Mouse (Mus musculus): ENCODE results near the gene Macc1. TPM values are rescaled to one million over a fixed set of nuclear protein-coding genes. Genes with fewer than 3 reads are reported as not detected.
"Not testable (repeated sequence)": the region's sequence is repeated elsewhere in the genome, so short reads cannot be mapped to it uniquely, and the experiment has no call there.

Macc1 gene
- not detected for total RNA-seq (2021)

DNA sequence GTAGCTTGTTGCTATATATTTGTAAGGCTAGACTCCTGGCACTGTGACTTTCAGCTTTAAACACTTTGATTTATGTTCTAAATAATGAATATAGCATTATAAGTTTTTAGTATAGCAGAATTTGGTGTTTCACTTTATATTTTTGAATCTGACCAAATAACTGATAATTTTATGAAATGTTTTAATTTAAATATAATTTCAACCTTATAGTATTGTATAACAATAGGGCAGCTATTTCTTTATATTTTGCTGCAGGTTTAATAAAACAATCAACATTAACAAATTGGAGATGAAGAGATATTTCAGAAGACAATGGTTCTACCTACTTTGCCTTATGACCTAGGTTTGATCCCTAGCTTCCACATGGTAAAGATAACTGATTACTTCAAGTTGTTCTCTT lies at the start of gene Macc1:
Gene Macc1 (plus strand): TSS at position 301 of the 400 bp plus-strand sequence.
- no peak for DNase-seq

DNA sequence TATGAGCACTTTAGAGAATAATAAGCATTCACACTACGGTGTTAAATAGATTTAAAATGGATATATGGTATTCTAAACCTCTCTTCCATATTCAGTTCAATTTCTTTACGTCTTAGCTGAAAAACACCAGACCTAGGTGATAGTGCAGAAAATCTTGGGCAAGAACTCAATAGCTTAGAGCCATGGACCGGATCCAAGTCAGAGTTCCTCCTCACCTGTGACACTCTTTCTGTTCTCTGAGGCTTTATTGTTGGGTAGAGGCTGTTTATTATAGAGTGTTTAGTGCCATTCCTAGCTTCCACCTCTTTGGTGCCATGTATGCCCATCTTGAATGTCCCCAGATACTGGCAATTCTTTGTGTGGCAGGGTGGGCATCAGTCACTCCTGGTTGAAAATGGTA lies 49.6 kb upstream of the Macc1 start:
- no peak for DNase-seq

GRCm38 (mm10) chr12:119268723-119269122 lies 45.3 kb upstream of the Macc1 start:
- DNase-seq: no peak

DNA sequence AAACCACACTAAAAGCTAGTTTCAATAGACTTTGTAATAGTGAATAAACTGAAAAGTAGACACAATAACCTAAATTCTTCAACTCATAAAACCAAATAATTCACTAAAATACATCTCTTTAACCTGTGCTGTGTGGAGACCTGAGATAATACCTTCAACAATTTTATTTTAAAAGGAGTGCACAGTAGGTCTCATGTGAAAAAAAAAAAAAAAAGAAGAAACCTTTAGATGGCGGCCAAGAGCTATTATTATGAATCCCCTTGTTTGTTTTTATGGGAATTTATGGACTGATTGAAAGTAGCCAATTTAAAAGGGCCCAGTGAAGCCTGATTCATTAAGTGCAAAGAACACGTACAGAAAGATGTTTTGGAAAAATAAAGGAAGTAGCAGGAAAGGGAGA lies 44.0 kb upstream of the Macc1 start:
- no peak for DNase-seq

DNA sequence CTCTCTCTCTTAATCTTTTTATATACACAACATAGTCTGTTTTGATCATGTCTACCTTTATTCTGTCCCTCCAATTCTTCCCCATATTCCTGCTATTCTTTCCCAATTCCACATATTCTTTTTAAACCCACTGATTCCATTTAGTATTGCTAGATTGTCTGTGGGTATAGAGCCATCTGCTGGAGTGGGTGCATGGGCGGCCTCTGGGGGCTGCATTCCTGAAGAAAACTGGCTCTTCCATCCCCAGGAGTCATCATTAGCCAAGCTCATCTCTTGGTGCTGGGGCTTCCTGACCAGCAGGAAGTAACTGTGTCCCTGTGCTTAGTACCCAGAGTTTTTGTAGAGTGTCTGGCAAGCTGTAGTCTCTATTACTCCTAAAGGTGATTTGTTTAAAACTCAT lies 42.1 kb upstream of the Macc1 start:
- DNase-seq: no peak

DNA sequence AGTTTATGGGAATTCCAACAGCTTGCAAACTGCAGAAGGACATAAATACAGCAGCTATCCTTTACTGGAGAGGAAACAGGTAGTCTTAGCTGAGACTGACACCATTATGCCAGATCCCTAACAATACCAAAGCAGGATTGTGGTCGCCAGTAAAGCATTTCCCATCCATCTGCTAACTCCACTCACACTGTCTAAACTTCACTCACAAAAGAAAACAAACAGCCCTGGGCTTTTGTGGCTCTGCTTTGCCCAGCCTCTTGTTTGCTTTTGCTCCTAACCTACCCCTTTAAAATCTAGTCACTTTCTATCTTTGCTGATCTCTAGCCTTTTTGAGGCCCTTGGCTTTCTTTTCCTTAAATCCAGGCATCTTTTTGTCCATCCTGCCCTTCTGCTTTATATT lies 40.5 kb upstream of the Macc1 start:
- no peak for DNase-seq

DNA sequence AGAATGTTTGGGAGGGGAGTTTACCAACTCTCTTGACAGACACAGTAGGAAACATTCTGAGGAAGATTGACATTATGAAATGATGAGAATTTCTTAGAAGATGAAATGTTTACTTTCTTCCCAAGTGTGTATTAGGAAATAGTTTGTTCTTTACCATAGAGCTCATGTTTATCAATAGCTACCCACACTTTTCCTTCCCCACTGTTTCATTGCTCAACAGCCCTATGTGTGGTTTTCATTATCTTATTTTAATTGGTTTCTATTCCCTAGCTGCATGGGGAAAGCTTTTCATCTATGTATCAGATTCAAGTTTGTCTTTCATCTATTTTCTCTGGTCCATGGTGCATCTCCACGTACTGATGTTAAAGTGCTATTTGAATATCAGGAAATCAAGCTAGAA lies 37.8 kb upstream of the Macc1 start:
- no peak for DNase-seq

GRCm38 (mm10) chr12:119291618-119292017 lies 22.5 kb upstream of the Macc1 start:
- DNase-seq: no peak

DNA sequence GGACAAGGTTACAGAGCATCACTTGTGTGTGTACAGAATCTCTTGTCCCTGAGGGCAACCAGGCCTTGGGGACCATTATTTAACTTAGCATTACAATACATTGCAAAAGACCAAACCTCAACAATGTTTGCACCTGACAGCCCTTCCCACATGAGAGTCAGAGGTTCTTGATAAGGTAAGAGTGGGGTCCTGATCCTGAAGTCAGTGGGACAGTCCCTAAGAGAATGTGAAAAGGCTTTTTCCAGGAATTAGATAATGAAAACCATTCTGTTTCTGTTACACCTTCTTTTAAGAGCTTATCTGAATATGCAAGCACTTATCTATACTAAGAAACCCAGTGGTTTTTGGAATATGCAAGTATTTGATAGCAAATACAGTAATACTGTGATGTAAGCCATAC lies 10.5 kb upstream of the Macc1 start:
- DNase-seq: no peak

DNA sequence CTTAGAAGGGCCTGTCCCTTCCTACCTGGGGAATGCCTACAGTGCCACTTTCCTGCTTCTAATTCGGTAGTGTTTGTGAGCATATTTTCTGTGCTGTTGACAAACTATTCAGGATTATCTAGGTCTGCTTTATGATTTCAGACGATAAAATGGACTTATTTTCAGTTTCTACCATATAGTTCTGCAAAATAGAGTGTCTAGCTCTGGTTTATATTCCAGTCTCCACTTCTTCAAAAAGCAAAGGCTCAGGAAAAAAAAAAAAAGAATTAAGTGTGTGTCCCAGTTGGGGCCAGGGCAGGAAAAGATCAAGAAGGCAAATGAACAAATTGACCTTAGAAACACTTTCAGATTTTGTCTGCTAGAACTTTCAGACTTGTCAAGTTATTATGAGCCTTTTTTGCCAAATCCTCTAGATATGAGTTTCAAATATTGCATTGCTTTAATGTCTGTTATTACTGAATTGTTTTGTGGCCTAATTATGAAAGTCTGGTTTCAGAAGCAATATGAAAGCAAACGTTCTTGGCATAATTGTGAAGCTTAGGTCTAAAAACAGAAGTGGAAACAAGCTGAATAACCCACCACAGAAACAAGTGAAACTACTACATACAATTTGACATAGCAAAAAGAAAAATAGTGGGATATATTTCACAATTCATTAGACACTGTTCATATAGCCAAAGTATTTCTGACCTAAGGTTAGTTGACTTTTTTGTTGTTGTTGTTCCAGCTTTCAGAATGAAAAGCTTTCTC lies 881 bp upstream of the Macc1 start:
- no peak for DNase-seq

GRCm38 (mm10) chr12:119318799-119319198 lies 4.7 kb downstream of the Macc1 start:
- DNase-seq: no peak

DNA sequence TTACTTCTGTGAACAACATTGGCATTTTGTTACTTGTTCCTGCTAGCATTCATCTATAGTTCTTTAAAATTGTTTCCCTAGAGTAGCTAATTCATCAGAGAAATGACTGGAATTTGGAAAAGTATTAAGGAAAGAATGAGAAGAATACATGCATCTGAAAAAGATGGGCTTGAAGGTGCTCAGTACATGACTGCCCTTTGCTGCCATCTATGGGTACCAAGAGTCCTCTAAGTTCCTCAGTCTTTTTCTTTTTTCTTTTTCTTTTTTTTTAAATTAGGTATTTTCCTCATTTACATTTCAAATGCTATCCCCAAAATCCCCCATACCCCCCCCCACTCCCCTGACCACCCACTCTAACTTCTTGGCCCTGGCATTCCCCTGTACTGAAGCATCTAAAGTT lies 11.3 kb downstream of the Macc1 start:
- no peak for DNase-seq

DNA sequence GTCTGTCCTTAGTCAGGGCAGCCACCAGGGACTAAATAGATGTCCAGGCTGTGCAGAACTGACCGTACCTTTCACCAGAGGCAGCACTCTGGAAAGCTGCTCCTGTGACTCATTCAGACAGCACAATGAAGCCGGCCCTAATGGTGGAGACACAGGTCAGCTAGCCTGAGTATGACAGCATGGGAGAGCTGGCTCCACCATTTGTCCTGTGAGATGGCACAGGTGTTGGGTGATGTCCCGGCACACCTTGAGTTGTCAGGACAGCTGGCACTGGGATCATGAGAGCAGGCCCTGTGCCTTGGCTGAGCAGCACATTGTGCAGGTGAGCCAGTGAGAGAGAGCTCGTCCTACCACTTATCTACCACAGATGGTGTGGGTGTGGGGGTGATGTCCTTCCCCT lies 16.6 kb downstream of the Macc1 start:
- DNase-seq: no peak

GRCm38 (mm10) chr12:119333376-119333775 lies 19.3 kb downstream of the Macc1 start:
- no peak for DNase-seq

GRCm38 (mm10) chr12:119352579-119352978 lies 38.5 kb downstream of the Macc1 start:
- not testable (repeated sequence) for DNase-seq

GRCm38 (mm10) chr12:119357418-119358241 lies 43.6 kb downstream of the Macc1 start:
- no peak for DNase-seq

DNA sequence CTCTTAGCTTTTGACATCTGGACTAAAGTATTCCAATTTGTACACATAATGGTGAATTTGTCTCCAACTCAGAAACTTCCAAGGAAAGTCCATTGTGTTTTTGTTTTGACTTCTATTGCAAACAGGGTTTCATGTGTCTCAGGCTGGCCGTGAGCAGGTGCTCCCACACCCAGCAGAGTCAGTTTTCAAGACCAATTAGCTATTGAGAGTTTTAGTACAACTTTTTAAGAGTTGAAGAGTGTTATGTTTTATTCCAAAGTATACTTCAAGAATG lies 44.1 kb downstream of the Macc1 start:
- DNase-seq: no peak

DNA sequence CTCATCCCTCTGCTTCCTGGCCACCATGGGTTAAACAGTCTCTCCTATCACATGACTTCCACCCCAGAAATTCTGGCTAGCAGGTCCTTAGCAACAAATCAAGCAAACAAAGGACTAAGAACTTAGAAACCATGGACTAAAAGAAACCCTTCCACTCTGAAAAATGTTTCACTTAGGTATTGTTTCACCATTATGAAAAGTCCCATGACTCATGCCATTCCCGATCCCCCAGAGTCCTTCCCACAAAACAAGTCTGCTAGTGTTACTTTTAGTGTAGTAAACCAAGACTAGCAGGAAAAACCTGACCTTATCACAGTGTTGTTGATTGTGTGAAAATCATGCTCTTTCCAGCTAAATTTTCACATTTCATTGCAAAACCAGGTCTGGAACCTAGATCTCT lies 51.0 kb downstream of the Macc1 start:
- no peak for DNase-seq

- no peak for DNase-seq
These were observed 55.8 kb downstream of the Macc1 start for GRCm38 (mm10) chr12:119369832-119370231.

- DNase-seq: no peak
These were observed 58.3 kb downstream of the Macc1 start for GRCm38 (mm10) chr12:119372359-119372758.

DNA sequence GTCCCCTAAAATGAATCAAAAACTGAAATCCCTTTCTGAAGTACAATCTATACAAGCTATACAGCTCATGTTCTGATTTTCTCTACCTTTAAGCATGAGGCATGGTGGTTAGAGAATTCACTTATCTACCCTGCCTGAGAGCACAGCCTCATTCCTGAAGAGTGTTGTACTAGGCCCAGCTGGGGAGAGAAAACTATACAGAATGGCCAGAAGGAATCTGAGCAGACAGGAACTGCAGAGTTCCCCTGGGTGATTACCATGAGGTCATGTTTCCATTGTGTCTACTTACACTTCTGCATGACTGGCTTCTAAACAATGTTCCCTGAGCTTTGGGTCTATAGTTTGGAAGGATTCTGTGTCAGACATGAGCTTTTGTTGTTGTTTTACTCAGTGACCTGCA lies 62.8 kb downstream of the Macc1 start:
- DNase-seq: no peak

DNA sequence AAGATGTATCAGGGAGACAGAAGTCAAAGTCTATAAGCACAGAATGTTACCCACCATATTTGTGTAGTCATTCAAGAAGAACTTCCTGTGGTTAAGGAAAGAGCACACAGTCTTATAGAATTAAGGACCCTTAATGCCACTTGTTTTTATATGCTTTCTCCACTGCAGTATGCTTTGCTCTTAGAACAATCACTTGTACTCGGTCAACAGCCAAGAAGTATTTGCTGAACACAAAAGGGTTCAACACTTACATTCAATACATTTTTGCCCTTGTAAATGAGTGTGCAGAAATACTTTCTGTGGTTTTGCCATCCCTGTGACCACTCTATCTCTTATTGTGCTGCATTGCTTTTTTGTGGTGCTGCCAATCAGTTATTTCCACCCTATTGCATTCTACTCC lies 67.8 kb downstream of the Macc1 start:
- DNase-seq: no peak

DNA sequence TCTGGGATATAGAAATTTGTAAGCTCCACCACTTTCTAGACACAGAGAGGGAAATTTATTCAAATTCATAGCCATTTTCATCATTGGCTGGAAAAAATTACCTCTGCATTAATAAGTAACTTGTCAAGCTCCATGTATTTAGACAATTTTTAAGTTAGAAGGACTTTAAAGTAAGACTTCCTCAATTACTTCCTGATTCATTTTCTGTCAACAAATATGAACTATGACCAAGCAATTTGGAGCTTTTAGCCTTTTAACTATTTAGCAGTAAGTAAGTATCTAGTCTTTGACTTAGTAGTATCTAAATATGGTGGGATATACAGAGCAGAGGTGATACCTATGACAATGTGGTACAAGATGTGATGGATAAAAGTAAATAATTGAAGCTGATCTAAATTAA lies 72.2 kb downstream of the Macc1 start:
- DNase-seq: no peak

- DNase-seq: no peak
These were observed 72.6 kb downstream of the Macc1 start for GRCm38 (mm10) chr12:119386650-119387049.
